Mouse (Mus musculus): Measurements from ENCODE around the gene Ccnj. TPM values are rescaled to one million over a fixed set of nuclear protein-coding genes. Genes with fewer than 3 reads are reported as not detected.

Gene Ccnj
- polyA plus RNA-seq, 1 experiment = 2.4 TPM

- no peak overlapping the region for H3ac ChIP-seq (ENCODE audit: control insufficient read depth, insufficient read length, low read depth)
- H3K79me3 ChIP-seq (ENCODE audit: low read depth) = no peaks in the 10 kb centered on the region
- H3K4me3 ChIP-seq (ENCODE audit: insufficient read depth, poor library complexity, severe bottlenecking) = no peak overlapping the region
- no peaks in the 10 kb centered on the region for H3K79me2 ChIP-seq (ENCODE audit: control insufficient read depth, insufficient read depth)
- TF ChIP-seq USF1 (IDR thresholded peaks at IDR 0.05; ENCODE audit: low read depth) (no peak), MYOG (IDR thresholded peaks at IDR 0.05; ENCODE audit: control insufficient read depth, extremely low read depth, insufficient read length) (no peak), CEBPB (IDR thresholded peaks at IDR 0.05; ENCODE audit: low read depth) (no peak), MAX (IDR thresholded peaks at IDR 0.05) (no peak), MYOD1 (IDR thresholded peaks at IDR 0.05; ENCODE audit: control insufficient read depth, insufficient read length, low read depth) (no peak), CTCF (IDR thresholded peaks at IDR 0.05; ENCODE audit: control insufficient read depth, insufficient read depth, insufficient read length) (no peak)
- peaks cover 8% of the 10 kb centered on the region for H3K27me3 ChIP-seq (ENCODE audit: control insufficient read depth, insufficient read depth, insufficient read length)
- H3K36me3 ChIP-seq (ENCODE audit: control insufficient read depth, insufficient read depth) = no peaks in the 10 kb centered on the region
Observed at GRCm38 (mm10) chr19:40821306-40821825, 9.7 kb upstream of the Ccnj start.

DNA sequence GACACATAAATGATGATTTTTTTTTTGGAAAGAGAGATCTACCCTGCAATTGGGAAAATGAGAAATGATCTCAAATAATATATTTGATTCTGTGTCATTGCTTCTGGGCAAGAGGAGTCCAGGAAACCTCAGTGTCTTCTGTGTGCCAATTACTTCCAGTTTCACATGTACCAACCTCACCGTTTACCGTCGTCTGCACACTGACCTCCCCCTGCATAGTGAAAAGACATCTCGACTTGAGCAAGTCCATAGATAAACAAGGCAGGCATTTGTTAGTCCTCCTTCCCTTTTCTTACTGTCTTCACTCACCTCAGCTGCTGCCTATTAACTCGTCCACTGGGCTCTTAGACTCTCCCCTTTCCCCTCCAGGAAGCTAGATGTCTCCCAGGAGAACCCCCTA is 5.4 kb upstream of the Ccnj start:
- no peak overlapping the region for H3ac ChIP-seq (ENCODE audit: control insufficient read depth, insufficient read length, low read depth)

GRCm38 (mm10) chr19:40826735-40827134 is 4.3 kb upstream of the Ccnj start:
- H3ac ChIP-seq (ENCODE audit: control insufficient read depth, insufficient read length, low read depth) = no peak overlapping the region
- no peaks in the 10 kb centered on the region for H3K79me3 ChIP-seq (ENCODE audit: low read depth)
- H3K79me2 ChIP-seq (ENCODE audit: control insufficient read depth, insufficient read depth) = peaks cover 2% of the 10 kb centered on the region
- H3K36me3 ChIP-seq (ENCODE audit: control insufficient read depth, insufficient read depth) = no peaks in the 10 kb centered on the region
- TF ChIP-seq FOSL1 (IDR thresholded peaks at IDR 0.05; ENCODE audit: insufficient read depth, low read length, poor library complexity, severe bottlenecking) = no peak
- TF ChIP-seq USF1 (IDR thresholded peaks at IDR 0.05; ENCODE audit: low read depth) = no peak
- no peak for TF ChIP-seq MAX (IDR thresholded peaks at IDR 0.05)
- no peak for TF ChIP-seq CTCF (IDR thresholded peaks at IDR 0.05; ENCODE audit: control insufficient read depth, insufficient read depth, insufficient read length)
- TF ChIP-seq MYOG (IDR thresholded peaks at IDR 0.05; ENCODE audit: control insufficient read depth, extremely low read depth, insufficient read length) = no peak
- no peak for TF ChIP-seq MYOD1 (IDR thresholded peaks at IDR 0.05; ENCODE audit: control insufficient read depth, insufficient read length, low read depth)
- no peak for TF ChIP-seq CEBPB (IDR thresholded peaks at IDR 0.05; ENCODE audit: low read depth)
- no peak overlapping the region for H3K4me3 ChIP-seq (ENCODE audit: insufficient read depth, poor library complexity, severe bottlenecking)
- peaks cover 22% of the 10 kb centered on the region for H3K27me3 ChIP-seq (ENCODE audit: control insufficient read depth, insufficient read depth, insufficient read length)

More for the DNA sequence above, 5.4 kb upstream of the Ccnj start:
- no peaks in the 10 kb centered on the region for H3K36me3 ChIP-seq (ENCODE audit: control insufficient read depth, insufficient read depth)
- H3K4me3 ChIP-seq (ENCODE audit: insufficient read depth, poor library complexity, severe bottlenecking) = no peak overlapping the region
- no peak for TF ChIP-seq FOSL1 (IDR thresholded peaks at IDR 0.05; ENCODE audit: insufficient read depth, low read length, poor library complexity, severe bottlenecking)
- no peak for TF ChIP-seq CEBPB (IDR thresholded peaks at IDR 0.05; ENCODE audit: low read depth)
- TF ChIP-seq MAX (IDR thresholded peaks at IDR 0.05) = no peak
- no peak for TF ChIP-seq USF1 (IDR thresholded peaks at IDR 0.05; ENCODE audit: low read depth)
- TF ChIP-seq MYOD1 (IDR thresholded peaks at IDR 0.05; ENCODE audit: control insufficient read depth, insufficient read length, low read depth) = no peak
- TF ChIP-seq CTCF (IDR thresholded peaks at IDR 0.05; ENCODE audit: control insufficient read depth, insufficient read depth, insufficient read length) = no peak
- TF ChIP-seq MYOG (IDR thresholded peaks at IDR 0.05; ENCODE audit: control insufficient read depth, extremely low read depth, insufficient read length) = no peak
- no peaks in the 10 kb centered on the region for H3K79me3 ChIP-seq (ENCODE audit: low read depth)
- no peaks in the 10 kb centered on the region for H3K79me2 ChIP-seq (ENCODE audit: control insufficient read depth, insufficient read depth)
- H3K27me3 ChIP-seq (ENCODE audit: control insufficient read depth, insufficient read depth, insufficient read length) = peaks cover 22% of the 10 kb centered on the region

- Histone ChIP-seq H3K27me3 (ENCODE audit: control insufficient read depth, insufficient read depth, insufficient read length) (peaks cover 16% of the 10 kb centered on the region), H3K79me3 (ENCODE audit: low read depth) (peaks cover 17% of the 10 kb centered on the region), H3K36me3 (ENCODE audit: control insufficient read depth, insufficient read depth) (no peaks in the 10 kb centered on the region), H3K4me3 (ENCODE audit: insufficient read depth, poor library complexity, severe bottlenecking) (peak overlapping the region; percentile 40), H3ac (ENCODE audit: control insufficient read depth, insufficient read length, low read depth) (no peak overlapping the region), H3K79me2 (ENCODE audit: control insufficient read depth, insufficient read depth) (peaks cover 35% of the 10 kb centered on the region)
- no peak for TF ChIP-seq CEBPB (IDR thresholded peaks at IDR 0.05; ENCODE audit: low read depth)
- no peak for TF ChIP-seq MYOD1 (IDR thresholded peaks at IDR 0.05; ENCODE audit: control insufficient read depth, insufficient read length, low read depth)
- no peak for TF ChIP-seq MAX (IDR thresholded peaks at IDR 0.05)
- TF ChIP-seq FOSL1 (IDR thresholded peaks at IDR 0.05; ENCODE audit: insufficient read depth, low read length, poor library complexity, severe bottlenecking) = no peak
- no peak for TF ChIP-seq CTCF (IDR thresholded peaks at IDR 0.05; ENCODE audit: control insufficient read depth, insufficient read depth, insufficient read length)
Observed at GRCm38 (mm10) chr19:40830198-40830597, 881 bp upstream of the Ccnj start.

- peak overlapping the region; percentile 40 for H3K4me3 ChIP-seq (ENCODE audit: insufficient read depth, poor library complexity, severe bottlenecking)
- peak overlapping the region; percentile 94 for H3ac ChIP-seq (ENCODE audit: control insufficient read depth, insufficient read length, low read depth)
- H3K79me3 ChIP-seq (ENCODE audit: low read depth) = peaks cover 23% of the 10 kb centered on the region
- peak; percentile 8 for TF ChIP-seq MAX (IDR thresholded peaks at IDR 0.05)
- TF ChIP-seq MYOD1 (IDR thresholded peaks at IDR 0.05; ENCODE audit: control insufficient read depth, insufficient read length, low read depth) = no peak
- H3K79me2 ChIP-seq (ENCODE audit: control insufficient read depth, insufficient read depth) = peaks cover 49% of the 10 kb centered on the region
- no peaks in the 10 kb centered on the region for H3K36me3 ChIP-seq (ENCODE audit: control insufficient read depth, insufficient read depth)
- peaks cover 15% of the 10 kb centered on the region for H3K27me3 ChIP-seq (ENCODE audit: control insufficient read depth, insufficient read depth, insufficient read length)
Observed at GRCm38 (mm10) chr19:40831416-40832201, 530 bp downstream of the Ccnj start.

- H3K79me2 ChIP-seq (ENCODE audit: control insufficient read depth, insufficient read depth) = peaks cover 55% of the 10 kb centered on the region
- TF ChIP-seq USF1 (IDR thresholded peaks at IDR 0.05; ENCODE audit: low read depth) = no peak
- peak overlapping the region; percentile 94 for H3ac ChIP-seq (ENCODE audit: control insufficient read depth, insufficient read length, low read depth)
- H3K79me3 ChIP-seq (ENCODE audit: low read depth) = peaks cover 23% of the 10 kb centered on the region
- peaks cover 7% of the 10 kb centered on the region for H3K27me3 ChIP-seq (ENCODE audit: control insufficient read depth, insufficient read depth, insufficient read length)
- peaks cover 7% of the 10 kb centered on the region for H3K36me3 ChIP-seq (ENCODE audit: control insufficient read depth, insufficient read depth)
- H3K4me3 ChIP-seq (ENCODE audit: insufficient read depth, poor library complexity, severe bottlenecking) = peak overlapping the region; percentile 40
Observed at GRCm38 (mm10) chr19:40832361-40832760, 1.3 kb downstream of the Ccnj start.

Data from C2C12 (cell line).